Mouse (Mus musculus) heart, postnatal 0 days (tissue): ENCODE data around the gene Dnah17.

Experiments used
- CTCF ChIP-seq: IDR thresholded peaks from 2 replicates; pipeline ENCODE4 v1.5.1; 2016; ENCODE audit warnings: antibody characterized with exemption, control low read depth, low read depth
- EP300 ChIP-seq: IDR thresholded peaks from 2 replicates; pipeline ENCODE4 v1.6.1; 2016; ENCODE audit warnings: antibody characterized with exemption, low read depth

- TF ChIP-seq CTCF (peak; percentile 25; the same call in 1 of the 2 replicates), EP300 (no peak)
These were observed 140.5 kb downstream of the Dnah17 start for GRCm38 (mm10) chr11:117989926-117990325.
